Mouse (Mus musculus) embryonic facial prominence, embryonic 13.5 days (tissue): ENCODE data around the gene Prex1. TPM values are rescaled to one million over a fixed set of nuclear protein-coding genes. Genes with fewer than 3 reads are reported as not detected.

Experiments used
- ATAC-seq: fragments of 200-750 bp; cut with Nextera tagmentation; 2 replicates; pipeline ENCODE4 v1.8.0; 2017; ENCODE audit warnings: low read depth; ENCODE audit not compliant: insufficient number of reproducible peaks, insufficient read depth, low FRiP score, low TSS enrichment
- H3K27ac ChIP-seq: fragments of 300-500 bp; sonication (generic); 2 replicates; pipeline ENCODE4 v1.5.1; 2015; ENCODE audit warnings: moderate library complexity, mild to moderate bottlenecking, inconsistent platforms
- H3K27me3 ChIP-seq: fragments of 300-500 bp; sonication (generic); 2 replicates; pipeline ENCODE4 v1.6.1; 2015; ENCODE audit warnings: mild to moderate bottlenecking, inconsistent platforms
- H3K36me3 ChIP-seq: fragments of 300-500 bp; sonication (generic); 2 replicates; pipeline ENCODE4 v1.6.1; 2015; ENCODE audit warnings: mild to moderate bottlenecking, inconsistent platforms
- H3K4me1 ChIP-seq: fragments of 300-500 bp; sonication (generic); 2 replicates; pipeline ENCODE4 v1.6.1; 2015; ENCODE audit warnings: inconsistent platforms
- H3K4me2 ChIP-seq: fragments of 300-500 bp; sonication (generic); 2 replicates; pipeline ENCODE4 v1.6.1; 2015; ENCODE audit warnings: moderate library complexity, mild to moderate bottlenecking, inconsistent platforms
- H3K4me3 ChIP-seq: fragments of 300-500 bp; sonication (generic); 2 replicates; pipeline ENCODE4 v1.5.1; 2015; ENCODE audit warnings: mild to moderate bottlenecking, inconsistent platforms
- H3K9ac ChIP-seq: fragments of 300-500 bp; sonication (generic); 2 replicates; pipeline ENCODE4 v1.6.1; 2015; ENCODE audit warnings: mild to moderate bottlenecking, inconsistent platforms
- H3K9me3 ChIP-seq: fragments of 300-500 bp; sonication (generic); 2 replicates; pipeline ENCODE4 v1.6.1; 2016; ENCODE audit warnings: inconsistent platforms
- WGBS: fragments of 180-500 bp; shearing (Covaris S2); methylation state at CpG from one replicate; pipeline ENCODE4 v1.1.7; 2015; ENCODE audit warnings: mixed read lengths; 5-methylcytosine and 5-hydroxymethylcytosine counted together
- polyA plus RNA-seq: library from polyadenylated mRNA; unstranded; fragments of >200 nt; fragmentation: Nextera tagmentation; extraction: Ambion mirVana; gene quantifications from 2 replicates; pipeline ENCODE4 v1.2.1, GENCODE M21; 2015

Prex1 gene
- polyA plus RNA-seq, 1 experiment from 2014 or later, result 28.4 TPM

GRCm38 (mm10) chr2:166581881-166582583 lies 131.6 kb downstream of the Prex1 start:
- WGBS, result 93% methylated on average over 21 of the region's 21 CpGs
- Histone ChIP-seq H3K36me3 (peaks cover 89% of the 10 kb centered on the region), H3K4me1 (no peaks in the 10 kb centered on the region)

GRCm38 (mm10) chr2:166579793-166580192 lies 133.8 kb downstream of the Prex1 start:
- Histone ChIP-seq H3K4me1 (no peaks in the 10 kb centered on the region), H3K9ac (no peak overlapping the region; the same call in 1 of the 2 replicates), H3K27ac (no peak overlapping the region), H3K36me3 (peaks cover 76% of the 10 kb centered on the region), H3K4me2 (no peak overlapping the region), H3K27me3 (no peaks in the 10 kb centered on the region), H3K4me3 (no peak overlapping the region), H3K9me3 (no peaks in the 10 kb centered on the region)
- ATAC-seq, result no peak
- 86% methylated on average over 5 of the region's 5 CpGs for WGBS

More at GRCm38 (mm10) chr2:166581881-166582583, 131.6 kb downstream of the Prex1 start:
- Histone ChIP-seq H3K4me3 (no peak overlapping the region), H3K9me3 (no peaks in the 10 kb centered on the region), H3K4me2 (no peak overlapping the region), H3K9ac (no peak overlapping the region), H3K27ac (no peak overlapping the region), H3K27me3 (no peaks in the 10 kb centered on the region)
- ATAC-seq, result no peak

GRCm38 (mm10) chr2:166579361-166579760 lies 134.3 kb downstream of the Prex1 start:
- Histone ChIP-seq H3K36me3 (peaks cover 73% of the 10 kb centered on the region), H3K27me3 (no peaks in the 10 kb centered on the region), H3K4me2 (no peak overlapping the region), H3K4me3 (no peak overlapping the region), H3K4me1 (no peaks in the 10 kb centered on the region), H3K27ac (no peak overlapping the region), H3K9ac (no peak overlapping the region), H3K9me3 (no peaks in the 10 kb centered on the region)
- no peak for ATAC-seq
- 86% methylated on average over 10 of the region's 10 CpGs for WGBS

DNA sequence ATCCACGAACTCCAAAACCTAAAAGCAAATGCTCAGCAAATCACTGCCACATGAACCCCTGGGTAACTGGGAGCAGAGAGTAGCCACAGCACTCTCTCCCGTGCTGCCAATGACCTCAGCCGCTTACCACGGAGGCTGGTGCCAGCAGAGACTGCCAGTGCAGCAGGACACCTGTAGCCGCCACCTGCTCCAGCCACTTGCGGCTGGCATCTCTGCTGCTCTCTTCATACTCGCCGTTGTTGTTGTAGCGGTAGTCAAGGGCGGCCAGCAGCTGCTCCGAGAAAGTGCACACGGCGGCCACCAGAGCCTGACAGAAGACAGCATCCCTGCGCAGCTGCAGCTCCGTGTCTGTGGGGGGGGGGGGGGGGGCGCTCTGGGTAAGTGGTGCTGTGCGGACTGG lies 138.2 kb downstream of the Prex1 start:
- no peak overlapping the region for H3K4me2 ChIP-seq
- peaks cover 74% of the 10 kb centered on the region for H3K36me3 ChIP-seq
- WGBS, result 75% methylated on average over 16 of the region's 17 CpGs
- H3K27ac ChIP-seq, result no peak overlapping the region
- H3K9ac ChIP-seq, result no peak overlapping the region
- H3K9me3 ChIP-seq, result no peaks in the 10 kb centered on the region
- no peak for ATAC-seq
- H3K4me1 ChIP-seq, result no peaks in the 10 kb centered on the region
- no peaks in the 10 kb centered on the region for H3K27me3 ChIP-seq
- no peak overlapping the region for H3K4me3 ChIP-seq

DNA sequence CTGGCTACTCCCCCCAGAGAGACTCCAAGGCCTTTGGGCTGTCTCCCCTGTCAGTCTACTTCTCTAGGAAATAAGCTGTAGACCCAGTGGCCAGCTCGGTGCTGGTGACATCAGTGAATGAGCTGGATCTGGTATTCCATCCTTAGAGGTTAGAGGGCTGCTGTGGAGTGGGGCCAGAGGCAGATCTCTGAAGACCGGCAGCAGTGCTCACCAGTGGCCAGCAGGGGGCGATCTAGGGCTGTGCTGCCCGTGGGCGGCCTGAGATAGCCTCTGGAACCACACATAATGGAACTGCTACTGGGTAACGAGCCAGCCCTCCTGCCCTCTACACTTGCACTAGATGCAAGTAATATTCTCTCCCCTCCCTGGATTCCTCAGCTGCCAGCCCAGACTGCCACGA lies 138.7 kb downstream of the Prex1 start:
- H3K36me3 ChIP-seq, result peaks cover 74% of the 10 kb centered on the region
- no peaks in the 10 kb centered on the region for H3K27me3 ChIP-seq
- H3K4me3 ChIP-seq, result no peak overlapping the region
- no peak overlapping the region for H3K9ac ChIP-seq
- H3K4me1 ChIP-seq, result no peaks in the 10 kb centered on the region
- H3K4me2 ChIP-seq, result no peak overlapping the region
- ATAC-seq, result no peak
- 19% methylated on average over 7 of the region's 7 CpGs for WGBS
- H3K9me3 ChIP-seq, result no peaks in the 10 kb centered on the region
- no peak overlapping the region for H3K27ac ChIP-seq

- H3K9ac ChIP-seq, result no peak overlapping the region
- H3K27ac ChIP-seq, result no peak overlapping the region
- no peaks in the 10 kb centered on the region for H3K9me3 ChIP-seq
- WGBS, result 85% methylated on average over 5 of the region's 5 CpGs
- no peak overlapping the region for H3K4me2 ChIP-seq
- no peaks in the 10 kb centered on the region for H3K27me3 ChIP-seq
- no peaks in the 10 kb centered on the region for H3K4me1 ChIP-seq
- peaks cover 79% of the 10 kb centered on the region for H3K36me3 ChIP-seq
- H3K4me3 ChIP-seq, result no peak overlapping the region
- no peak for ATAC-seq
Observed at GRCm38 (mm10) chr2:166573621-166574020, 140.0 kb downstream of the Prex1 start.

- Histone ChIP-seq H3K4me1 (no peaks in the 10 kb centered on the region), H3K27ac (no peak overlapping the region), H3K4me3 (no peak overlapping the region), H3K4me2 (no peak overlapping the region), H3K36me3 (peaks cover 79% of the 10 kb centered on the region), H3K27me3 (no peaks in the 10 kb centered on the region), H3K9me3 (no peaks in the 10 kb centered on the region), H3K9ac (no peak overlapping the region)
- ATAC-seq, result no peak
- WGBS, result 97% methylated on average over 3 of the region's 3 CpGs
Observed at GRCm38 (mm10) chr2:166572297-166572696, 141.3 kb downstream of the Prex1 start.

GRCm38 (mm10) chr2:166569182-166569581 lies 144.4 kb downstream of the Prex1 start:
- whole genome bisulfite sequencing, result 87% methylated on average over 9 of the region's 9 CpGs

DNA sequence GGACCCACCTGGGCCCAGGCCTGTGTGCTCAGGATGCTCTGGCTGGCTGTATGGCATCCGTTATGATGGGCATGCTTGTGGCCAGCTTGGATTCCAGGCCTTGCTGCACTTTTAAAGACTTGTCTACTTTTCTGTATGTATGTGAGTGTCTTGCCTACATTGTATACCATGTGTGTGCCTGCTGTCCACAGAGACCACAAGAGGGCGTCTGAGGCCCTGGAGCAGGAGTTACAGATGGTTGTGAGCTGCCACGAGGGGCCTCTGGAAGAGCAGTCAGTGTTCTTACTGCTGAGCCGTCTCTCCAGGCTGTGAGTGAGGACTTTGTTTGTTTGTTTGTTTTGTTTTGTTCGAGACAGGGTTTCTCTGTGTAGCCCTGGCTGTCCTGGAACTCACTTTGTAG lies 148.1 kb downstream of the Prex1 start:
- no peak for ATAC-seq
- Histone ChIP-seq H3K9ac (no peak overlapping the region), H3K27me3 (0 out of 2 replicates have a peak, but pooled peaks cover 3% of the 10 kb centered on the region), H3K4me3 (no peak overlapping the region), H3K4me1 (peaks cover 13% of the 10 kb centered on the region; the same call in 1 of the 2 replicates), H3K36me3 (peaks cover 50% of the 10 kb centered on the region), H3K9me3 (no peaks in the 10 kb centered on the region; the same call in 1 of the 2 replicates), H3K4me2 (no peak overlapping the region), H3K27ac (no peak overlapping the region)
- 73% methylated on average over 5 of the region's 5 CpGs for WGBS

More at GRCm38 (mm10) chr2:166569182-166569581, 144.4 kb downstream of the Prex1 start:
- Histone ChIP-seq H3K27me3 (no peaks in the 10 kb centered on the region), H3K4me3 (no peak overlapping the region), H3K36me3 (peaks cover 83% of the 10 kb centered on the region), H3K9me3 (no peaks in the 10 kb centered on the region), H3K4me1 (peaks cover 8% of the 10 kb centered on the region; the same call in 1 of the 2 replicates), H3K4me2 (no peak overlapping the region), H3K9ac (no peak overlapping the region), H3K27ac (no peak overlapping the region)
- ATAC-seq, result no peak

GRCm38 (mm10) chr2:166564455-166564854 lies 149.2 kb downstream of the Prex1 start:
- Histone ChIP-seq H3K4me3 (0 out of 2 replicates have a peak overlapping the region, but pooled peaks have one; percentile 7), H3K9ac (0 out of 2 replicates have a peak overlapping the region, but pooled peaks have one; percentile 6), H3K4me2 (peak overlapping the region; percentile 48), H3K4me1 (peaks cover 22% of the 10 kb centered on the region), H3K27ac (no peak overlapping the region; the same call in 1 of the 2 replicates), H3K9me3 (no peaks in the 10 kb centered on the region; the same call in 1 of the 2 replicates), H3K36me3 (peaks cover 39% of the 10 kb centered on the region), H3K27me3 (0 out of 2 replicates have a peak, but pooled peaks cover 3% of the 10 kb centered on the region)
- 4% methylated on average over 11 of the region's 11 CpGs for WGBS
- 0 out of 2 replicates have a peak, but pooled peaks have one; percentile 35 for ATAC-seq

GRCm38 (mm10) chr2:166563890-166564289 lies 149.7 kb downstream of the Prex1 start:
- H3K27ac ChIP-seq, result no peak overlapping the region; the same call in 1 of the 2 replicates
- H3K4me2 ChIP-seq, result peak overlapping the region; percentile 48
- peaks cover 24% of the 10 kb centered on the region for H3K4me1 ChIP-seq
- no peak overlapping the region for H3K4me3 ChIP-seq
- 0 out of 2 replicates have a peak, but pooled peaks have one; percentile 21 for ATAC-seq
- H3K36me3 ChIP-seq, result peaks cover 35% of the 10 kb centered on the region
- H3K9ac ChIP-seq, result no peak overlapping the region
- 11% methylated on average over 6 of the region's 6 CpGs for WGBS
- 0 out of 2 replicates have a peak, but pooled peaks cover 3% of the 10 kb centered on the region for H3K27me3 ChIP-seq
- no peaks in the 10 kb centered on the region; the same call in 1 of the 2 replicates for H3K9me3 ChIP-seq

DNA sequence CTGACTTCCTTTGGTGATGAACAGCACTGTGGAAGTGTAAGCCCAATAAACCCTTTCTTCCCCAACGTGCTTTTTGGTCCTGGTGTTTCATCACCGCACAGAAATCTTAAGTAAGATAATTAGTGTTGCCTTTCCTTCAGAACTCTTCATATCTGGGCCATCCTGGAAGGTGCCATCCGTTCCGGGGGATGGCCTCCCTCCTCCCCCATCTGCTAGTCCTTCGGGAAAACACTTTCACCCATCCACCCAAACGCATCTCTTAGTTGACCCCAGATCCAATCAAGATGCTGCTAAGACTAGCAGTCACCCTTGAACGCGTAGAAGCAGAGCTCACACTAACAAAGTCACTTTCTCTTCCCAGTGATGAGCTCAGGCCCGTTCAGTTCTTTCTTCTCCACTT lies 150.6 kb downstream of the Prex1 start:
- H3K4me3 ChIP-seq, result no peak overlapping the region
- 0 out of 2 replicates have a peak, but pooled peaks cover 3% of the 10 kb centered on the region for H3K27me3 ChIP-seq
- H3K27ac ChIP-seq, result no peak overlapping the region
- WGBS, result 89% methylated on average over 9 of the region's 9 CpGs
- H3K9ac ChIP-seq, result no peak overlapping the region
- H3K4me2 ChIP-seq, result no peak overlapping the region
- ATAC-seq, result no peak
- no peaks in the 10 kb centered on the region; the same call in 1 of the 2 replicates for H3K9me3 ChIP-seq
- peaks cover 27% of the 10 kb centered on the region for H3K4me1 ChIP-seq
- H3K36me3 ChIP-seq, result peaks cover 27% of the 10 kb centered on the region
